In the genomic region with DNA sequence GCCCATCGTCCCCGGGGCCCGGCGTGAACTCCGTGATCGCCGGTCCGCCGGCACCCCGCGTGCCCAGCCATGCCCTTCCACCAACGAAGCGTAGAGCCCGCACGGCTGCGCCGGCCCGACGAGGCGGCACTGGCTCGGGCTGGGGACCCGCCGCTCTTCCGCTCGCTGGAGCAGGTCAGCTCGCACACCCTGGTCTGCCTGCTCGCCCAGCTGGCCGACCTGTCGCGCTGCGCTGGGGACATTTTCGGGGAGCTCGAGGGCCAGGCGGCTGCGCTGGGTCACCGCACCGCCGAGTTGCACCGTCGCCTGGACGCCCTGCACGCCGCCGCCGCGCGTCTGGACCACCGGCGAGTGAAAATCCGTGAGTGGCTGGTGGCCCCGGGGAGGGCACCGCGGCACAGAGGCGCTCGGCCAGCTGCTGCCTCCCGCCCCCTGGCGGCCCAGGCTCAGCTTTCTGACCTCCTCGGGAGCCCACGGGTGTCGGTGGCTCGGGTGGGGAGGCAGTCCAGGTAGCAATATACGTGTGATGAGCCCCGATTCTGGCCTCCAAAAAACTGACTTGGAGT, we compare ENCODE assay signal across 8 mouse cellular contexts. TPM values are rescaled to one million over a fixed set of nuclear protein-coding genes. Genes with fewer than 3 reads are reported as not detected.
DNase-seq lines count a peak whose midpoint lies in the region; ATAC-seq and TF ChIP-seq lines count a peak whose summit lies in the region.

A gene (plus strand): TSS at position 70 of the 566 bp plus-strand sequence.

- peak within 1 kb of the TSS; percentile 84 for H3K9ac ChIP-seq in hindbrain, embryonic 14.5 days

- no peaks in the 10 kb centered on the region for H3K9me3 ChIP-seq in hindbrain, embryonic 14.5 days (ENCODE audit: control insufficient read depth, low read length)

- H3K36me3 ChIP-seq in hindbrain, embryonic 14.5 days (replicated peaks; ENCODE audit: control insufficient read depth, insufficient read depth) = no peaks in the 10 kb centered on the region
- H3K36me3 ChIP-seq in small intestine, adult 2 months (ENCODE audit: control insufficient read depth, insufficient read depth, low read length) = no peaks in the 10 kb centered on the region

- intact Hi-C loops in left cerebral cortex, postnatal 10 days (cut with DNase I) = loop anchor here (5.0 kb wide), 2 partner anchors 68 to 77 kb away; no protein-coding TSS in a partner anchor

- peak; percentile 53; the same call in 1 of the 2 replicates for TF ChIP-seq CTCF in small intestine, adult 2 months (IDR thresholded peaks at IDR 0.05; ENCODE audit: extremely low read depth, insufficient read length, insufficient replicate concordance, low read depth, low read length)

- peak within 1 kb of the TSS; percentile 98 for H3K4me2 ChIP-seq in hindbrain, embryonic 14.5 days (replicated peaks)

- H3K4me1 ChIP-seq in hindbrain, embryonic 14.5 days (replicated peaks; ENCODE audit: control insufficient read depth, insufficient read depth, low read length) = peaks cover 5% of the 10 kb centered on the region
- H3K4me1 ChIP-seq in small intestine, adult 2 months (ENCODE audit: control insufficient read depth, insufficient read depth, insufficient read length, low read length) = 0 out of 2 replicates have a peak, but pooled peaks cover 2% of the 10 kb centered on the region

- ATAC-seq in hindbrain, embryonic 14.5 days (ENCODE audit: low FRiP score) = peak; percentile 83
- peak; percentile 68; the same call in 1 of the 2 replicates for ATAC-seq in megakaryocyte, adult 5-6 weeks (ENCODE audit: poor library complexity, severe bottlenecking)
- ATAC-seq in megakaryocyte-erythroid progenitor cell, adult 5-6 weeks (replicated peaks; ENCODE audit: low FRiP score, low TSS enrichment, poor library complexity, severe bottlenecking) = no peak

- no peak for TF ChIP-seq POLR2A in small intestine, adult 2 months (IDR thresholded peaks at IDR 0.05; ENCODE audit: low read depth, low read length)

- DNase-seq in R1 (ENCODE audit: low read depth, low spot score) = peak; percentile 58
- DNase-seq in cerebellum, postnatal 14 days = peak; percentile 48 to 52
- peak; percentile 21 to 28 for DNase-seq in gastrocnemius, adult 8-10 months (ENCODE audit: low spot score in 2 of 2)
- DNase-seq in hindbrain, embryonic 14.5 days (ENCODE audit: low spot score) = peak; percentile 71
- peak in 1 of 2 experiments; percentile 73 for DNase-seq in left cerebral cortex, postnatal 10 days (ENCODE audit: extremely low spot score in 1 of 2, low spot score in 2 of 2)

- 1% methylated on average over 57 of the region's 63 CpGs for WGBS in hindbrain, embryonic 14.5 days
- WGBS in small intestine, adult 2 months = under 1% methylated on average over 63 of the region's 63 CpGs

- no peaks in the 10 kb centered on the region for H3K27me3 ChIP-seq in hindbrain, embryonic 14.5 days (ENCODE audit: control insufficient read depth, insufficient read depth, low read length)
- no peaks in the 10 kb centered on the region for H3K27me3 ChIP-seq in small intestine, adult 2 months (ENCODE audit: control insufficient read depth, insufficient read depth, low read length)

- peak within 1 kb of the TSS; percentile 86 for H3K4me3 ChIP-seq in hindbrain, embryonic 14.5 days (replicated peaks; ENCODE audit: low read length)
- peak within 1 kb of the TSS; percentile 71 for H3K4me3 ChIP-seq in small intestine, adult 2 months (ENCODE audit: low read depth, low read length)

- peak within 1 kb of the TSS; percentile 64 for H3K27ac ChIP-seq in hindbrain, embryonic 14.5 days
- no peak within 1 kb of the TSS for H3K27ac ChIP-seq in small intestine, adult 2 months (ENCODE audit: insufficient read depth, low read depth, low read length)

RNA-seq across cellular contexts. Expression of the gene that starts here (rescaled TPM):
- 1 to 10 TPM; 5.9 to 7.1 (median 6.4) TPM for total RNA-seq in gastrocnemius, adult 8-10 months (2022)
- polyA plus RNA-seq in hindbrain, embryonic 14.5 days (2014; fragmentation: Nextera tagmentation; extraction: Ambion mirVana) = 17.7 and 17.8 TPM in 2 replicates
- total RNA-seq in left cerebral cortex, postnatal 10 days (2021) = 10 to 100 TPM; 40.8 to 43.5 TPM
- total RNA-seq in megakaryocyte, adult 5-6 weeks (2015) = 0.27 and 1.1 TPM in 2 replicates
- 0.04 and 0.20 TPM in 2 replicates for total RNA-seq in megakaryocyte, adult 5-6 weeks (2017)
- polyA plus RNA-seq in small intestine, adult 2 months (2012; rRNA removed) = 13.4 and 44.6 TPM in 2 replicates
- total RNA-seq in megakaryocyte-erythroid progenitor cell, adult 5-6 weeks (2014; fragmentation: Nextera tagmentation) = 0.99 and 1.2 TPM in 2 replicates
- total RNA-seq in megakaryocyte-erythroid progenitor cell, adult 5-6 weeks (2017) = 0.42 TPM in 1 of 2 replicates, not detected in the other

Comparison
In these comparisons a context has a peak if more than half of its experiments do, and no peak if none do; other contexts are left out.
1. RNA of the gene that starts here (total RNA-seq): 40.8 to 43.5 TPM in left cerebral cortex, postnatal 10 days; 5.9 to 7.1 TPM in gastrocnemius, adult 8-10 months, 0.42 to 1.2 TPM in megakaryocyte-erythroid progenitor cell, adult 5-6 weeks and 0.04 to 1.1 TPM in megakaryocyte, adult 5-6 weeks; every median in the first group is over 4 times any median in the second.